Mouse (Mus musculus) Muller cell, postnatal 12 days (primary cell): ENCODE measurements around the gene Gm10681.
"Not testable (repeated sequence)": the region's sequence is repeated elsewhere in the genome, so short reads cannot be mapped to it uniquely, and the experiment has no call there.

ENCODE experiments used
- DNase-seq: peaks from one replicate; pipeline ENCODE4 v3.0.0-alpha.2; 2015; ENCODE audit errors: inconsistent ontology term

Gm10681 gene

GRCm38 (mm10) chr3:98510414-98510813 lies 78.2 kb downstream of the Gm10681 start, which contains the start of gene Hsd3b4:
TSS of gene Hsd3b4 (minus strand) at chr3:98510514.
- not testable (repeated sequence) for DNase-seq

- DNase-seq: not testable (repeated sequence)
Measured at GRCm38 (mm10) chr3:98507229-98507628, 81.4 kb downstream of the Gm10681 start.
